Mouse (Mus musculus) lung, embryonic 16.5 days (tissue): ENCODE measurements at regions not wholly inside any gene's neighbourhood (a gene's known extent, or its start where the extent isn't known, plus 50 kb on each side); places are given as distances from the start of the nearest gene placed in this dataset.

Experiments
- ATAC-seq: fragments of 200-750 bp; cut with Nextera tagmentation; 2 replicates; pipeline ENCODE4 v1.8.0; 2017; ENCODE audit warnings: low read depth, mild to moderate bottlenecking, moderate library complexity
- H3K27ac ChIP-seq: fragments of 300-500 bp; sonication (generic); 2 replicates; pipeline ENCODE4 v1.5.1; 2014; ENCODE audit warnings: mild to moderate bottlenecking, control low read depth, low read length
- H3K27me3 ChIP-seq: fragments of 300-500 bp; sonication (generic); 2 replicates; pipeline ENCODE4 v1.6.1; 2014; ENCODE audit warnings: low read depth, low read length, mixed read lengths; ENCODE audit not compliant: control insufficient read depth, insufficient read depth
- H3K36me3 ChIP-seq: fragments of 300-500 bp; sonication (generic); 2 replicates; pipeline ENCODE4 v1.6.1; 2014; ENCODE audit warnings: low read length; ENCODE audit not compliant: control insufficient read depth, insufficient read depth
- H3K4me1 ChIP-seq: fragments of 300-500 bp; sonication (generic); replicated peaks from 2 replicates; pipeline ENCODE4 v1.6.1; 2014; ENCODE audit warnings: low read length, mixed read lengths; ENCODE audit not compliant: control insufficient read depth, insufficient read depth
- H3K4me2 ChIP-seq: fragments of 300-500 bp; sonication (generic); 2 replicates; pipeline ENCODE4 v1.6.1; 2014; ENCODE audit warnings: low read depth, low read length, control low read depth
- H3K4me3 ChIP-seq: fragments of 300-500 bp; sonication (generic); 2 replicates; pipeline ENCODE4 v1.5.1; 2014; ENCODE audit warnings: mild to moderate bottlenecking, low read length, control low read depth
- H3K9ac ChIP-seq: fragments of 300-500 bp; sonication (generic); 2 replicates; pipeline ENCODE4 v1.6.1; 2014; ENCODE audit warnings: low read length, control low read depth
- H3K9me3 ChIP-seq: fragments of 300-500 bp; sonication (generic); 2 replicates; pipeline ENCODE4 v1.6.1; 2016; ENCODE audit warnings: low read length; ENCODE audit not compliant: control insufficient read depth
- WGBS: fragments of 180-500 bp; shearing (Covaris S2); extraction: QIAGEN DNeasy Blood & Tissue Kit; methylation state at CpG from one replicate; pipeline ENCODE4 v1.1.7; 2014; 5-methylcytosine and 5-hydroxymethylcytosine counted together

- Histone ChIP-seq H3K27me3 (peaks cover 5% of the 10 kb centered on the region), H3K4me2 (no peak overlapping the region), H3K4me1 (peaks cover 4% of the 10 kb centered on the region), H3K27ac (no peak overlapping the region), H3K9ac (no peak overlapping the region), H3K36me3 (no peaks in the 10 kb centered on the region), H3K4me3 (no peak overlapping the region), H3K9me3 (no peaks in the 10 kb centered on the region)
- no peak for ATAC-seq
- 85% methylated on average over 11 of the region's 11 CpGs for WGBS
Measured at GRCm38 (mm10) chr9:47401511-47401910, 128.5 kb upstream of the Cadm1 start.

DNA sequence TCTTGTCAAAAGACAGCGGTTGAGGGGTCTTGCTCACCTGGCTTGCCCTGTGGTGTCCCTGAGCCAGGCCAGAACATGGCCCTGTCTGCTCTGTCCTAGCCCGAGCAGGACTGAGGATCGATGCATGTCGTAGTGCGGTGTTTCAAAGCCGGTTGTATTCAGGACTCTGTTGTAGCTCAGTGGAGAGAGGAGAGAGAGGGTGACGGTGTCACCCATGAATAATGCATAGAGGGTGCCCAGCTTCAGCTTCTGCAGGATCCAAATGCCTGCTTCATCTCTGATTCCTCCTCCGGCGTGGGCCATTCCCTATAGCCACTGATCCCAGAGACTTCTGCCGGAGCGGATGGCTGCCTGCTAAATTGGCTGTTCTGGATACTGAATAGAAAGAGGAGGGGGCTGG, 126.7 kb upstream of the Cadm1 start:
- Histone ChIP-seq H3K4me1 (peaks cover 14% of the 10 kb centered on the region), H3K4me3 (no peak overlapping the region), H3K27me3 (peaks cover 5% of the 10 kb centered on the region), H3K4me2 (no peak overlapping the region), H3K36me3 (no peaks in the 10 kb centered on the region), H3K27ac (no peak overlapping the region), H3K9me3 (no peaks in the 10 kb centered on the region), H3K9ac (no peak overlapping the region)
- ATAC-seq: no peak
- WGBS: 84% methylated on average over 11 of the region's 11 CpGs

DNA sequence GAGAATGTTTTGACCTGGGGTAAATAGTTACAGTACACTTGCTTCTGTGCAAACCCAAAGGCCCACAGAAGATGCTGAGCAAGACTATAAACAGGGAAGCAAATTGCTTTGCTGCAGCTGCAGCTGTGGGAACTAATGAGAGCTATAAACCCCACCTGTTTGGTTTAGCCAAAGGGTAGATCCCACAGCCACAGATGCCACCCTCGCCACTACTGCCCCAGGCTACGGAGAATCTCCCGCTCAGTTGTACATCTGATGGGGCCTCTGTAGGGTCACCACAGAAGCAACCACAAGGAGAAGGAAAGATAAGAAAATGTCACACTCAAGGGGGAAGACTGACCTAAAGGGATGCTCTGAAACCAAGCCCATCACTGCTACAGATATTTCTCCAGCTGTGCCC, 125.2 kb upstream of the Cadm1 start:
- H3K36me3 ChIP-seq: no peaks in the 10 kb centered on the region
- no peak overlapping the region for H3K4me3 ChIP-seq
- no peak overlapping the region for H3K9ac ChIP-seq
- no peak overlapping the region for H3K27ac ChIP-seq
- ATAC-seq: no peak
- peaks cover 5% of the 10 kb centered on the region for H3K27me3 ChIP-seq
- peaks cover 12% of the 10 kb centered on the region for H3K4me1 ChIP-seq
- no peaks in the 10 kb centered on the region for H3K9me3 ChIP-seq
- WGBS: 90% methylated on average over 3 of the region's 3 CpGs
- no peak overlapping the region for H3K4me2 ChIP-seq

- no peak overlapping the region for H3K4me2 ChIP-seq
- H3K9me3 ChIP-seq: no peaks in the 10 kb centered on the region
- H3K9ac ChIP-seq: no peak overlapping the region
- peaks cover 10% of the 10 kb centered on the region for H3K4me1 ChIP-seq
- peaks cover 5% of the 10 kb centered on the region for H3K27me3 ChIP-seq
- no peaks in the 10 kb centered on the region for H3K36me3 ChIP-seq
- H3K4me3 ChIP-seq: no peak overlapping the region
- no peak overlapping the region for H3K27ac ChIP-seq
- ATAC-seq: no peak
- WGBS: 65% methylated on average over 4 of the region's 4 CpGs
Measured at GRCm38 (mm10) chr9:47405547-47405946, 124.4 kb upstream of the Cadm1 start.

- ATAC-seq: peak; percentile 92
- no peak overlapping the region for H3K4me2 ChIP-seq
- WGBS: 9% methylated on average over 7 of the region's 7 CpGs
- H3K4me1 ChIP-seq: peaks cover 10% of the 10 kb centered on the region
- H3K27ac ChIP-seq: 0 out of 2 replicates have a peak overlapping the region, but pooled peaks have one; percentile 20
- no peaks in the 10 kb centered on the region for H3K36me3 ChIP-seq
- H3K9ac ChIP-seq: no peak overlapping the region
- no peak overlapping the region for H3K4me3 ChIP-seq
- H3K27me3 ChIP-seq: peaks cover 10% of the 10 kb centered on the region
- H3K9me3 ChIP-seq: no peaks in the 10 kb centered on the region
Measured at GRCm38 (mm10) chr9:47407007-47407670, 122.8 kb upstream of the Cadm1 start.

DNA sequence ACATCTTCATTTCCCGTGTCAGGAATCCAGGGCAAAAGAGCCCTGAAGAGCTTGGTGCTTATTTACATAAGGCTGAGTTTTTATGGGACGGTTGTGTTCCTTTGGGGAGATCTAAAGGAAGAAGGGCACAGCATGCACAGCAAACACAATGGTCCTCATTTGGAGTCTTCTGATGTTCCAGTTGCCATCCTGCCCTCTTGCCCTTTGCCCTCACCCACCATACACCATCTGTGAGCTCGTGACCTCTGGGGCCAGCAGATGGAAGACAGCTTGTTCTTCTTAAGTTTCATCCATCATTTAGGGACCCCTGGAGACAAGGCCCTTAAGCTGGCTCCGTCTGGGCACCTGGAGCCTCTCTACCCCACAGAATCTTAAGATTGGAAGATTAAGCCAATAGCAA, 121.9 kb upstream of the Cadm1 start:
- no peaks in the 10 kb centered on the region for H3K36me3 ChIP-seq
- H3K27ac ChIP-seq: no peak overlapping the region
- H3K9me3 ChIP-seq: no peaks in the 10 kb centered on the region
- peaks cover 13% of the 10 kb centered on the region for H3K4me1 ChIP-seq
- H3K9ac ChIP-seq: no peak overlapping the region
- no peak overlapping the region for H3K4me3 ChIP-seq
- H3K27me3 ChIP-seq: peaks cover 8% of the 10 kb centered on the region
- no peak overlapping the region for H3K4me2 ChIP-seq
- WGBS: 49% methylated on average over 4 of the region's 4 CpGs
- no peak for ATAC-seq

DNA sequence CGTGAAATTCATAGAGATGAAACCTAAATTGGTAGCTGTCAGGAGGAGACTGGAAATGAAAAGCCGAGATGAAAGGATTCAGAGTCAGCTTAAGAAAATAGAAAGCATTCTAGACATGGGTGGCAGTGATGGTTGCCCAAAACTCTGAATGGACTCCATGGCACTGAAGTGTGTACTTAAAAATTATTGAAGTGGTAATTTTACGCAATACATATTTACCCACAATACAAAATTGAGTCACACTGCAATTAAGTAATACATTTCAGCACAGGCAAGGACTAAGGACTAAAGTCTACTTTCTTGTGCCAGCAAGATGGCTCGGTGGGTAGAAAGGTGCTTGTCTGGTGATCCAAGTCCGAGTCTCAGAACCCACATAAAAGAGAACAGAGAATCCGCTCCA, 120.4 kb upstream of the Cadm1 start:
- Histone ChIP-seq H3K4me1 (peaks cover 16% of the 10 kb centered on the region), H3K4me3 (no peak overlapping the region), H3K9ac (no peak overlapping the region), H3K27ac (no peak overlapping the region), H3K4me2 (no peak overlapping the region), H3K9me3 (no peaks in the 10 kb centered on the region), H3K27me3 (peaks cover 5% of the 10 kb centered on the region; the same call in 1 of the 2 replicates), H3K36me3 (no peaks in the 10 kb centered on the region)
- 74% methylated on average over 6 of the region's 6 CpGs for WGBS
- ATAC-seq: no peak

DNA sequence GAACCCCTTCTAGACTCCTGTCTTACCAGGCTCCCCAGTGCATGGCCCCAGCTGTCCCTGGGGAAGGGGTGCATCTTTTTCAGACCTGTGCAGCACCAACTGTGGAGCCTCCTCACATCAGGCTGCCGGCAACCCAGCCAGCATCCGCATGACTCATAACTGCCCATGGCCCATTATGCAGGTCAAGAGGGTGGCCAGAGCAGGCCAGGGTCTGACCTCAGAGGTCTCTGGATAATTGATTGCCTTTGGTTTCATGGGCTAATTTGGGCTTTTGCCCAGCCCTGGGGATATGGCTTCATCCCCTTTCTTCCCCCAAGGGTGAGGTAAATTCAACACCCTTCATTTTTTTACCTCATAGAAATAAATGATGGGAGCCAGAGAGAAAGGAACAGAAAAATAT, 117.2 kb upstream of the Cadm1 start:
- Histone ChIP-seq H3K4me1 (peaks cover 6% of the 10 kb centered on the region; the same call in 1 of the 2 replicates), H3K27me3 (peaks cover 9% of the 10 kb centered on the region; the same call in 1 of the 2 replicates), H3K4me3 (no peak overlapping the region), H3K27ac (no peak overlapping the region), H3K36me3 (no peaks in the 10 kb centered on the region), H3K4me2 (no peak overlapping the region), H3K9ac (no peak overlapping the region), H3K9me3 (no peaks in the 10 kb centered on the region)
- ATAC-seq: no peak
- WGBS: 52% methylated on average over 2 of the region's 2 CpGs

- Histone ChIP-seq H3K27me3 (peaks cover 9% of the 10 kb centered on the region; the same call in 1 of the 2 replicates), H3K4me1 (peaks cover 6% of the 10 kb centered on the region; the same call in 1 of the 2 replicates), H3K9ac (no peak overlapping the region), H3K27ac (no peak overlapping the region), H3K9me3 (no peaks in the 10 kb centered on the region), H3K36me3 (no peaks in the 10 kb centered on the region), H3K4me3 (no peak overlapping the region), H3K4me2 (no peak overlapping the region)
- 44% methylated on average over 8 of the region's 8 CpGs for WGBS
- ATAC-seq: peak; percentile 95
Measured at GRCm38 (mm10) chr9:47414350-47414988, 115.5 kb upstream of the Cadm1 start.
